Mouse (Mus musculus) left cerebral cortex, adult 2 months (tissue): ENCODE measurements at regions not wholly inside any gene's neighbourhood (a gene's known extent, or its start where the extent isn't known, plus 50 kb on each side); places are given as distances from the start of the nearest gene placed in this dataset.

ENCODE experiments used
- DNase-seq, 2 experiments: peaks; one replicate each; pipeline ENCODE4 v3.0.0; 2021 to 2022; ENCODE audit warnings: low spot score in 2 of 2, mixed read lengths in 1 of 2; ENCODE audit errors: extremely low spot score in 1 of 2
- H3K27ac ChIP-seq: fragments of 200-600 bp; 2 replicates; pipeline ENCODE4 v1.8.1; 2022
- H3K4me3 ChIP-seq: fragments of 200-600 bp; 2 replicates; pipeline ENCODE4 v1.8.1; 2022
- CTCF ChIP-seq: fragments of 200-600 bp; IDR thresholded peaks from 2 replicates; pipeline ENCODE4 v1.8.1; 2022; ENCODE audit warnings: antibody characterized with exemption, mild to moderate bottlenecking, moderate library complexity
- intact Hi-C: fragments of 180-260 bp; cut with DNase I; formaldehyde crosslinking; loops from one replicate; pipeline ENCODE4 v1.15.1; 2025

GRCm38 (mm10) chr2:15146986-15147385, 92.1 kb upstream of the Nsun6 start:
- TF ChIP-seq CTCF: no peak
- Histone ChIP-seq H3K27ac (no peak overlapping the region), H3K4me3 (no peak overlapping the region)
- intact Hi-C loops: no loop called here
- no peak for DNase-seq

DNA sequence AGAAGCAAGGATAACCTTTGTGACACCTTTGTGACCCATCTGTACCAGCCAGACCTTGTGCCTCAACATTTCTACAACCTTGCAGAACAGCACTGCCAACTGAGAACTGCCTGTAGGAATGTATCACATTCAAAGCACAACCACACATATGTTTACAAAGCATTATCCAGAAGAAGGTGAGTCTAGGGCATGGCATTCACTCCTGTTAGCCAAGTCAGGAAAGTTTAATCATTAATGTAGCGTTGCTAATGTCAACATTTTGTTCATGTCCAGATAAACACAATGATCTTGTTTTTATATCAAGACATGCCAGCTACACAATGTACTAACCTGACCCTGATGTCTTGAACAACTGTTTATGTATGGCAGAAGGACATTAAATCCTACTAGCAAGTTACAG, 91.5 kb upstream of the Nsun6 start:
- no peak for TF ChIP-seq CTCF
- intact Hi-C loops: no loop called here
- H3K27ac ChIP-seq: no peak overlapping the region
- H3K4me3 ChIP-seq: no peak overlapping the region
- no peak for DNase-seq

DNA sequence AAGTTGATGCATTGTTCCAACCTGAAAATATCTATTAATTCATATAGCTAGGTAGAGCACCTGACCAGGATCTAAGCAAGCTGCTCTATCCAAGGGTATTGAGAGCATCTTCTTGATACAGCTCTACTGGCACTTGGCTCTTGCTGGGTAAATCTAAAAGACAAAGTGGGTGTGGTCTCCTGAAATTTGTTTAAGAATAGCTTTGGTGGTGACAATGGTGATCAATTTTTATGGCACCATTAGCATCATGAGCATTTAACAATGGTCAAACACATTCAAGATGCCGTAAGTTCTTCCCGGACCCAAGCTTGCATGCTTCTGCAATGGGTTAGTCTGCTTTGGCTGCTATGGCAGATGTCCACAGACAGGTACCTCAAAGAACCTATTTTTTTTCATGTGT, 89.9 kb upstream of the Nsun6 start:
- DNase-seq: no peak
- intact Hi-C loops: no loop called here
- TF ChIP-seq CTCF: no peak
- no peak overlapping the region for H3K4me3 ChIP-seq
- no peak overlapping the region for H3K27ac ChIP-seq

DNA sequence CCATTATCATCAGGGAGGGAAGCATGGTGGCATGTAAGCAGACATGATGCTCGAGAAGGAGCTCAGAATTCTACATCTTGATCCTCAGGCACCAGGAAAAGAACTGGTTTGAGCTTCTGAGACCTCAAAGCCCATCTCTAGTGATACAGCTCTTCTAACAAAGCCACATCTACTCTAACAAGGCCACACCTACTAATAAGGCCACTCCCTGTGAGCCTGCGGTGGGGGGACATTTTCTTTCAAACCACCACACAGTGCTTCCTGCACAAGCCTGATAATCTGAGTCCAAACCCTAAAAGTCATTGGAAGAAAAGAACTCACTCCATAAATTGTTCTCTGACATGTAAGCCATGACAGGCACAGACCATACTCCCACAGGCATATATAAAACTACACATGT, 85.0 kb upstream of the Nsun6 start:
- H3K27ac ChIP-seq: no peak overlapping the region
- H3K4me3 ChIP-seq: no peak overlapping the region
- intact Hi-C loops: no loop called here
- TF ChIP-seq CTCF: no peak
- no peak for DNase-seq
